In genomic region chr6:9633931-9634330, GRCm38 (mm10) we compare ENCODE assay signal across 15 mouse cellular contexts.
"Had no signal": no experiment of that assay in that cellular context is flagged by ENCODE, and none has a peak within 500 bp of the region (broad histone marks: within the 10 kb centered on the region; RNA-seq: fewer than 3 reads in every experiment).

No protein-coding gene starts in this region.

- DNase-seq: heart, postnatal 10 days; heart, postnatal 14 days; heart, postnatal 36 days; heart, postnatal 4 days; kidney, adult 11 months; kidney, adult 2 months; kidney, adult 8-10 months; kidney, adult 9 months; kidney, postnatal 10 days; kidney, postnatal 14 days; kidney, postnatal 25 days; kidney, postnatal 36 days; kidney, postnatal 4 days; layer of hippocampus, adult 9-11 months; layer of hippocampus, postnatal 36 days had no signal
